Mouse (Mus musculus): Measurements from ENCODE around the gene Myo3a. TPM values are rescaled to one million over a fixed set of nuclear protein-coding genes. Genes with fewer than 3 reads are reported as not detected.
"Not testable (repeated sequence)": the region's sequence is repeated elsewhere in the genome, so short reads cannot be mapped to it uniquely, and the experiment has no call there.

The Myo3a gene
- total RNA-seq (2021) = not detected
- long read RNA-seq, experiment 1 = 0 reads
- long read RNA-seq, experiment 2 = 0 reads

DNA sequence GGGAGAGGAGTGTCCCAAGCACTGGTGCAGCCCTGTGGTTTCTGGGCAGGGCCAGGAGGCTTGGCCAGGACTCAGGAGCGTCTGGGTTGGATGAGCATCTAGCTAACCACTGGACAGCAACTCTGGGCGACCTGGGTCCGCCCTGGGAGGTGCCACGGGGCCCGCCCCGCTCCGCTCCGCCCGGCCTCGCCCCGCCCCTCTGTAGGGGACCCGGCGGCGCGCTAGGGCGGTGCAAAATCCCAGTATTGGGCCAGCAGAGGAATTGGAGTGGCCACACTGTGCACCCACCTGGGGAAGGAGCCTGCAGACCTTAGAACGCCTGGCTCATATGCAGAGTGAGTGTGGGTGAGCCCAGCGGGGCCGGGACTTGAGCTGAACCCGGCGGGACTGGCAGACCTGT lies at the start of gene Myo3a:
Gene Myo3a, plus strand, starts transcription at position 196 of the 400 bp plus-strand sequence.
- intact Hi-C loops (cut with DNase I; ENCODE audit: low total_unique reads) = no loop called here
- DNase-seq = no peak

DNA sequence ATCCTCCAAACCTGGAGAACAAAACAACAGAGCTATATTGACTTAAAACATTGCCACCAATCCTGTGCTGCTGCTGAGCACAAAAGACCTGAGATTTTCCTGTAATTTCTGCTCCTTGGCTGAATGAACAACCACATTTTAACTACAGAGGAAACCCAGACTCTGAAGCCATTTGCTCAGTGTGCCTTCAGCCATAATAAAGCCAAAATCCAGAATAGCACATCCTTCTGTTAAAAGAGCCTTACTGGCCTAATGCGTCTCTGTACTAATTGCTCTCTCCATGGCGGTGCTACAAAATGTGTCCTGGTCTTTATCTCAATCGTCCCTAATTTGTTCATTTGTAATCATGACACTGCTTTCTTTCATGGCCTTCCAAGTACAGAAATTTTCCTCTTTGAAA lies 23.2 kb downstream of the Myo3a start:
- no peak for DNase-seq
- intact Hi-C loops (cut with DNase I; ENCODE audit: low total_unique reads) = no loop called here

DNA sequence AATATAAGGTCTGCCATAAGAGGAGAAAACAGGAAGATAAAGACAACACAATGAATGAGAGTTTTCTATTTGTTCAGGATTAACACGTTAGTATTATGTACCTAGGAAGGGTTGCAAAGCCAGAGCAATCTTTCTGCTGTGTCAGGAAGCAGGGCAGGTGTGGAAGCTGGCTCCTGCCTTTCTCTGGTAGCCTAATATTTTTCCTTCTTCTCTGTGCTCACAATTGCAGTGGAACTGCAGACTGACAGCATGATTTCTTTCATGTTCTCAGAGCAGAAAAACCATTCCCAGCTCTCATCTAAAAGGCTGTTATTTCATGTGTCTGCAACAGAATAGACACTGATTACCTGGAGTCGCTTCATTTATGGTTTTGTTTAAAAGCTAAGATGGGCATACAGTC lies 23.7 kb downstream of the Myo3a start:
- intact Hi-C loops (cut with DNase I; ENCODE audit: low total_unique reads) = no loop called here
- DNase-seq = no peak

DNA sequence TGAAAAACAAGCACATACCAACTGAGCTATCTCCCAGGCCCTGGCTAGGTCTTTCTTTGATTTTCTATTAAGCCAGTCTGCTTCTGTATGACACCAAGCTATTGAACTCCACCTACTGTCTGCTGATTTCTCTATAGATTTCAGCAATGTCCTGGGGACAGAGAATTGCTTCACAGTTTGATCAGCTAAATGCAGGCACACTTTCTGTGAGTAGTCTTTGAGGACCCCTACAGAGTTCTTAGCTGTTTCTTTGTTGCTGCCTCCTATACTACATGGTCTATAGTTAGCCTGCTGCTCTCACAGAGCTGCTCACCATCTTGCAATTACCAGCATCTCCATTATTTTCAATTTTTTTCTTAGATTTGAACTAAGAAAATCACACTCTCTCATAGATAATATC lies 28.3 kb downstream of the Myo3a start:
- intact Hi-C loops (cut with DNase I; ENCODE audit: low total_unique reads) = no loop called here
- no peak for DNase-seq

DNA sequence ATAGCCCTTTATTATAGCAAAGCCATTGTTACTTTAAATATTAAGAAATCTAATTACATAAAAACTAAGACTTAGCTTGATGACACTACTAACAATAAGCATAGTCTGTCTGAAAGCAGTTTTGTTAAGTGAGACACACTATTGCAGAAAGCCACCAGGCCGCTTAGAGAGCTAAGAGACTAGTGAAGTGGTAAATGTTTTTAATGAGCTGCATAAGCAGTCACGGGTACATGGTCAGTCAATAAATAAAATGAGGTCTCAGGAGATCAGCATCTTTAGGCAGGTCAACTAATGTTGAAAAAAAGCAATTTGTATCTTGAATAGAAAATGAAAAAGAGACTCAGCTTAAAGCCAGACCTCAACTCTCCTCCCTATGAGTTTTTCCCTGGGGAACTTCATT lies 44.3 kb downstream of the Myo3a start:
- intact Hi-C loops (cut with DNase I; ENCODE audit: low total_unique reads) = no loop called here

DNA sequence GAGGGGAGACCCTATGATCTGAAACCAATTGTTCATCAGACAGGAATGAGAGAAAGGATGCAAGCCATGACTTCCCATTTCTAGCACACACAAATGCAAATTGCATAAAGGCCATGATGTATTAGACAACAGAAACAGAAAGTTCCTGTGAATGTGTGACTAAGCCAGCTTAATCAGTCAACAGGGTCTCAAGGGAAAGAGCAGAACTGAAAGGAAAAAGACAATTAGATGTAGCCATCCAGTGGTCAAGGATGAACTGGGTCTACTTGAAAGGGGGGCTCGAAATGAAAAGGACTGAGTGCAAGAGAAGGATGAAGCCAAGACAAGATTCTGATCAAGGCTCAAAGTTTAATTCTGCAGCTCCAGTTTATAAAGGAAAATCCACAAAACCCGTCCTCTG lies 58.1 kb downstream of the Myo3a start:
- intact Hi-C loops (cut with DNase I; ENCODE audit: low total_unique reads) = no loop called here
- no peak for DNase-seq

More for the DNA sequence above, 44.3 kb downstream of the Myo3a start:
- no peak for DNase-seq

DNA sequence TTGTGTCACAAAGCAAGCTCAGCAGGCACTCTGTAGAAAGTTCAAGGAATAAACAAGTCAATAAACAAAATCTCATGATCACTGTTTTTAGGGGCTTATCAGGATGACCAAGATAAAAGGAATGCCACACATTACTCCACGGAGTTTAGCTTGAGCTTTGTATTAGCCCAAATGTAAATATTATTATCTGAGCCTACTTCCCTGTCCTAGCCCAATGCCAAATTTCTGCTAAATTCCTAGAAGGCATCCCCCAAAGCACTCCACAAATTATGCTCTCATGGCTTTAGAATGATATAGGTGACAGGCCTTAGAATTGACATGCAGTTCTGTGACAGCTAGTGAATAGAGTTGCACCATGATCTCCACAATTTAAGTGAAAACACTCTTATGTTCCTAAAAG lies 58.5 kb downstream of the Myo3a start:
- DNase-seq = no peak
- intact Hi-C loops (cut with DNase I; ENCODE audit: low total_unique reads) = no loop called here

DNA sequence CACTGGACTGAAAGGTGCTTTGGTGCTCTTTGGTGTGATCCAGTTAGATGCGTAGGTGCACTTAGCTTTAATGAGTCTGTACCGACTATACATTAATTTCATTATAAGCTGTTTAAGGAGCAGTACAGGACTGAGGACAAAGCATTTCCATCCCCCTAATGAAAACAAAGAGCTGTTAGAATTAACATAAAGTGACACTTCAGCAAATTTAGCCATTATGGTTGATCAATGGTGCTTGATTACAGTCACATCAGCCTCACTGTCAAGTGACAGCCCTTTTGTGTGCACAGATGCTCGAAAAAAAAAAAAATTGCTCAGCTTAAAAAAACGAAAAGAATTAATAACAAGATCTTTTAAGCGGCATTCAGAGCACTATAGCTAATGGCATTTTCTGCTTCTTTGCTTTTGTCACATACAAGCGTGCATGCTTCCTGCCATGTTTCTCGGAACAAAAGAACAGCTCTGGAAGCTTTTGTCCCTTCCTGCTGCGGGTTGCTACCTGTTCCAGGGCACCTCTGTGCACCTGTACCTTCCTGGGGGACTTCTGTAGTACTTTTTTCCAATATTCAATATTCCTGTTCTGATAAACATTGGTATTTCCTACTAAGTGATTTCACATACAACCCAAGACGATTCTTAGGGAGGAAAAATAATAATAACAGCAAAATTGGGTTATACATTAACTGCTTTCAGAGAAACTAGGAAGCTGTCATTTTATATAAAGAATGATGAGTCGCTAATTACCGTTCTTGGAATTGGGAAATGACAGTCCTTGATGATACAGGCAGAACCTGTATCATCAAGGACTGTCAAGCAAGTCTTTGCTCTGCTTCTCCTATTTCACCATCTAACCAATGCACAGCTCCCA lies 66.5 kb downstream of the Myo3a start:
- no peak for DNase-seq
- intact Hi-C loops (cut with DNase I; ENCODE audit: low total_unique reads) = no loop called here

DNA sequence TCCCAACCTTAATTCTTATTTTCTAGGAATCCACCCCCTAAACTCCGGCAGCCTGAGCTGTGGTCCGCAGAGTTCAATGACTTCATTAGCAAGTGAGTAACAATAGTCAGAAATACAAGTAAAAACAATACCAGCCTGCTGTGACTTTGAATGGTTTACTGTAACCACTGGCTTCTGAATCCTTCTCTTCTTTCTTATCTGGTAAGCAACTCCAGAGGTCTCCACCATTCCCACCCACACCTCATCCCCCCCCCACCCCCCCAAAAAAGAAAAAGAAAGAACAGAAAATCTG lies 67.1 kb downstream of the Myo3a start:
- intact Hi-C loops (cut with DNase I; ENCODE audit: low total_unique reads) = no loop called here
- DNase-seq = no peak

DNA sequence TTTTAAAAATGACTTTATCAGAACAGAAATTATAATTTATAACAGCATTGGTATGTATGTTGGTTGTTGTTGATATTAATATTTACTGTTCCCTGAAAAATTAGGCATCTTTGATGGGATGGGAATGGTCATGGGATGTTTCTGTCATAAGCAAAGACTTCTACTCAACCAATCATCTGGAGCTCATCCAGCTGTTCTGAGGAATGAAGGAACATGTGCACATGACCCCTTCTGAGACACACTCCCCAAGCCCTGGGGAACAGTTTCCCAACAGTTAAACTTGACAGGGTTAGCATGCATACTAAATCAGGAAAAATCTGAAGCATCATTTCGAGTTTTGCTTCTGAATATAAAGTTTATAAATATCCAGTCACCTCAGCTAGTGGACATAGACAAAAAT lies 70.6 kb downstream of the Myo3a start:
- no peak for DNase-seq
- intact Hi-C loops (cut with DNase I; ENCODE audit: low total_unique reads) = no loop called here

DNA sequence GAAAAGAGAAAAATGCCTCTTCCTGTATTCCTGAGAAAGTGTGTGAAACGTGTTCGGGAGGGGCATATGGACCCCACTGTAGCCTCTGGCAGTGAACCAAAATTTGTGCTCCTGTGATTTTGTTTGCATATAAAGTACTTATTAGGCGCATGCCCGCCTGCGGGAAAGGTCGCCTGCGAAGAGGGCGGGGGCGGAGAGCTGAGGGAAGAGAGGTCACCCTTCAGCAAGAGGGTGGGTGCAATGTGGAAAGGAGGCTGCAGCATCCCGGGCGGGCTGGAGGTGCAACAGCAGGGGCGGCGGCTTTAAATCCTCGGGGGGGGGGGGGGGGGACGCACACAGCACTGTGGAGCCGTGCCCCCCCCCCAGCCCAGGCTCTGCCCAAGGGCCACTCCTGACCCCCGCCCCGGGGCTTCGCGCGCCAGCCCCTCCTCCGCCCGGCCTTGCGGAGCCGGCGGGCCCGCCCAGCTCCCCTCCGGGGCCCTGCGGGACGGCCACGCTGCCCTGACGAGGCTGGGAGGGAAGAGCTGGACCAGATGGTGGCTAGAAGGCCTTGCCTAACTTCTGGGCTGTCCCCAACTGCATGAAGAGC lies 111.1 kb downstream of the Myo3a start:
- peak; percentile 12 for DNase-seq
- intact Hi-C loops (cut with DNase I; ENCODE audit: low total_unique reads) = no loop called here

DNA sequence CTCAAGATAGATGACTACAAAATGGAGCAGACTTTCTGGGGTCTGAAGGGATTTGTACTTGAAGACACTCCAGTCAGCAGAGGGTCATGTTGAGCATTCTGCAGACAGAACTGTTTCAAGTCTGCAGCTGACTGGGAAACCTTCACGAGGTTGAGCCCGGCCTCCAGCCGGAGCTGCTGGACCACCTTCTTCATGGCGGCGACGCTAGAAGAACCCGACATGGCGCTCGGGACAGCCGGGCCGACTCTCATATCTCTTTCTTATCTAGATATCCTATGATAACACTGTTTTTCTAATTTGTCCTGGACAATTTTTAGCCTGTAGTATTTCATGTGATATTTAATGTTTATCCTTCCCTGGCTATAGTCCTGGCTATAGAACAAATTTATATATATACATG lies 183.2 kb downstream of the Myo3a start:
- intact Hi-C loops (cut with DNase I; ENCODE audit: low total_unique reads); DNase-seq: not testable (repeated sequence)

DNA sequence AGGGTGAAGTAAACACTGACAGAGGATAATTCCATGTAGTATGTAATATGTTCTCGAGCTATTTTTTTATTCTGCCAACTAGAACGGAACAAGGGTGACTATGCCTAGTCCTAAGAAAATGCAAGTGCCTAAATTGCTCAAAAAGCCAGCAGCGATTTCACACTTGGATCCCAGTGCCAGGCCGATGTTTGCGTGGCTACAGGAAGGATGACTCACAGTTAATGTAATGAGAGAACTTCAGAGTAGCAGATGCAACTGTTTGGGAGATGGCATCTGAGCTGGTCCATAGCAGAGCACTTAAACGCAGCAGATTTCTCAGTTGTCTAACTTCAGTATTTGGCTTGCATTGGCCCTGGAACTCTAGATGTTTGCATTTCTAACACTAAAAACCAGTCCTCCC lies 321.1 kb downstream of the Myo3a start:
- no peak for DNase-seq
- intact Hi-C loops (cut with DNase I; ENCODE audit: low total_unique reads) = no loop called here

DNA sequence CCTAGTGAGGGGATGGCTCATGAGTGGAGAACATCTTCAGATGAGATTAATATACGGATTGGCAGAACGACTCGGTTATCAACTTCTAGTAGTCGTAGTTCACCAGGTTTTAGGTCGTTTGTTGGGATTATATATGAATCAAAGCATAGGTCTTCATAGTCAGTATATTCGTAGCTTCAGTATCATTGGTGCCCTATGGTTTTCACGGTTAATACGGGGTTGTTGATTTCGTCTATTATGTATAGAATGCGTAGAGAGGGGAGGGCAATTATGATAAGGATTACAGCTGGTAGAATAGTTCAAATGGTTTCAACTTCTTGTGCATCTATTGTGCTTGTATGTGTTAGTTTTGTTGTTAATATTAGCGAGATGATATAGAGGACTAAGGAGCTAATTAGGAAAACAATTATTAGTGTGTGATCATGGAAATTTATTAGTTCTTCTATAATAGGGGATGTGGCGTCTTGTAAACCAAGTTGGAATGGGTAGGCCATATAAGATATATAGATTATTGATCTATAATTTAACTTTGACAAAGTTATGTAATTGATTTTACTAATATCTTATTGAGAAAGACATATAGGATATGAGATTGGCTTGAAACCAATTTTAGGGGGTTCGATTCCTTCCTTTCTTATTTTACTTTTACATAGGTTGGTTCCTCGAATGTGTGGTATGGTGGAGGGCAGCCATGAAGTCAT lies 360.3 kb downstream of the Myo3a start:
- intact Hi-C loops (cut with DNase I; ENCODE audit: low total_unique reads); DNase-seq: not testable (repeated sequence)

DNA sequence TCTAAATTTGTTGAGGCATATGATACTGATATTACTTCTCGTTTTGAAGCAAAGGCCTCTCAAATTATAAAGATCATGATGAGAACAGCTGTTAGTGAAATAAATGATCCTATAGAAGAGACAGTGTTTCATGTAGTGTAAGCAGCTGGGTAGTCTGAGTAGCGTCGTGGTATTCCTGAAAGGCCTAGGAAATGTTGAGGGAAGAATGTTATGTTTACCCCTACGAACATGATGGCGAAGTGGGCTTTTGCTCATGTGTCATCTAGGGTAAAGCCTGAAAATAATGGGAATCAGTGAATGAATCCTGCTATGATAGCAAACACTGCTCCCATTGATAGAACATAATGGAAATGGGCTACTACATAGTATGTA lies 360.9 kb downstream of the Myo3a start:
- DNase-seq; intact Hi-C loops (cut with DNase I; ENCODE audit: low total_unique reads): not testable (repeated sequence)

DNA sequence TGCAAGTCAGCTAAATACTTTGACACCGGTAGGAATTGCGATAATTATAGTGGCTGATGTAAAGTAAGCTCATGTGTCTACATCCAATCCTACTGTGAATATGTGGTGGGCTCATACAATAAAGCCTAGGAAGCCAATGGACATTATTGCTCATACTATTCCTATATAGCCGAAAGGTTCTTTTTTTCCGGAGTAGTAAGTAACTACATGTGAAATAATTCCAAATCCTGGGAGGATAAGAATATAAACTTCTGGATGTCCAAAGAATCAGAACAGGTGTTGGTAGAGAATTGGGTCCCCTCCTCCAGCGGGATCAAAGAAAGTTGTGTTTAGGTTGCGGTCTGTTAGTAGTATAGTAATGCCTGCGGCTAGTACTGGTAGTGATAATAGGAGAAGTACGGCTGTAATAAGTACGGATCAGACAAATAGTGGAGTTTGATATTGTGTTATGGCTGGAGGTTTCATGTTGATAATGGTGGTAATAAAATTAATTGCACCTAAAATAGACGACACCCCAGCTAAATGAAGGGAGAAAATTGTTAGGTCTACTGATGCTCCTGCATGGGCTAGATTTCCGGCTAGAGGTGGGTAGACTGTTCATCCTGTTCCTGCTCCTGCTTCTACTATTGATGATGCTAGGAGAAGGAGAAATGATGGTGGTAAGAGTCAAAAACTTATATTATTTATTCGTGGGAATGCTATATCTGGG lies 361.5 kb downstream of the Myo3a start:
- DNase-seq; intact Hi-C loops (cut with DNase I; ENCODE audit: low total_unique reads): not testable (repeated sequence)

DNA sequence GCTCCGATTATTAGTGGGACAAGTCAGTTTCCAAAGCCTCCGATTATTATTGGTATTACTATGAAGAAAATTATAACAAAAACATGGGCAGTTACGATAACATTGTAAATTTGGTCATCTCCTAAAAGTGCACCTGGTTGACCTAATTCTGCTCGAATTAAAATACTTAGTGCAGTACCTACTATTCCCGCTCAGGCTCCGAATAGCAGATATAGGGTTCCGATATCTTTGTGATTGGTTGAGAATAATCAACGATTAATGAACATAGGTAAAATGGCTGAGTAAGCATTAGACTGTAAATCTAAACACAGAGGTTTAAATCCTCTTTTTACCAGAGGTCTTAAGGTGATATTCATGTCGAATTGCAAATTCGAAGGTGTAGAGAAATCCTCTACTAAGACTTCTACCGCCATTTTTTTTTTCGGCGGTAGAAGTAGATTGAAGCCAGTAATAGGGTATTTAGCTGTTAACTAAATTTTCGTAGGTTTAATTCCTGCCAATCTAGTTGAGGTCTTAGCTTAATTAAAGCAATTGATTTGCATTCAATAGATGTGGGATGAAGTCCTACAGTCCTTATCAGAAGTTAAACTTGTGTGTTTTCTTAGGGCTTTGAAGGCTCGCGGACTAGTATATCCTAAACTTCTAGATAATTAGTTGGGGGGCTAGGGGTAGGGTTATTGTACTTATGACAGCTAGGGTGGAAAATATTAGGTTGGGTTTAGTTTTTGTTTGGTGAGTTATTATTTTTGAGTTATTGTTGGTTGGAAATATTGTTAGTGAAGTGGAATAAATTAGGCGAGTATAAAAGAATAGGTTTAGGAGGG lies 362.3 kb downstream of the Myo3a start:
- intact Hi-C loops (cut with DNase I; ENCODE audit: low total_unique reads); DNase-seq: not testable (repeated sequence)

DNA sequence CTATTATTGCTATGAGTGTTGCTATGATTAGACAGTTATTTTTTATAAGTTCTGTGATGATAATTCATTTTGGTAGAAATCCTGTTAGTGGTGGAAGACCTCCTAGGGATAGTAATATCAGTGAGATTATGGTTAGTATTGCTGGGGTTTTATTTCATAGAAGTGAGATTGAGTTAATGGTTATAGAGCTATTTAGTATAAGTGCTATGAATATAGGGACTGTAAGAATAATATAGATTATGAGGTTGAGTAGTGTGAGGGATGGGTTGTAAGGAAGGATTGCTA lies 362.8 kb downstream of the Myo3a start:
- no peak for DNase-seq
- intact Hi-C loops (cut with DNase I; ENCODE audit: low total_unique reads) = no loop called here

DNA sequence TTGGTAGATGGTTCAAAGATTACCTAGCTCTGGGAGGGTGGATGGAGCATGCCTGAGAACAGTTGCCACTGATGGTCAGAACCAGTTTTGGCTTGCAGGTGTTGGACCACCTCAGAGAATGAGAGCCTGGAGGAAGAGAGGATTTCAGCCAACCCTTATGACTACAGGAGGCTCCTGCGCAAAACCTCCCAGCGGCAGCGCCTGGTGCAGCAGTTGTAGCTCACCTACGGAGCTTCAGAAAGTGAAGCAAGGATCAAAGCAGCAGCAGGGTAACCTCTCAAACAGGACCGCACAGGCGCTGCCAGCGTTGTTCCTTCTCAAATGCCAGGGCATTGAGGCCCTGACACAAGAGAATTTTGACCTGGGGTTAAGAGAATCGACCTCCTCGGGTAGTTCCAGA lies 390.6 kb downstream of the Myo3a start:
- DNase-seq = no peak
- intact Hi-C loops (cut with DNase I; ENCODE audit: low total_unique reads) = no loop called here

DNA sequence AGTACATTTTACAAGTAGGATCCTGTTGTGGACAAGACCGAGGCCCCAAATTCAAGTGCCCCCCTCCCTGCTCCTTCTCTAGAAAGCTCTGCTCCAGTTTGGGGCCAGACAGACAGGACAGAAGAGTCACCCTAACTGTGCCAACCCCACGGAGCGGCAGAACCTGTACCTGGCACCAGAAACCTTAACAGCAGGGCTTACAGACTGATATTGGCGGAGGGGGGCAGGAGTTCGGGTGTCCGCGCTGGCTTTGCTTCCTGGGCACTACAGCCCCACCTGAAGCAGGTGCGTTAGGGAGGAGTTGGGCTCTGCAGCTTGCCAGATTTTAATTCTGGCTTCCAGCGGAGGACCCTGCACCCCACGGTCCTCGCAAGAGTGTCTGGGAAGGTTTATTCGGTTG lies 392.1 kb downstream of the Myo3a start:
- intact Hi-C loops (cut with DNase I; ENCODE audit: low total_unique reads) = no loop called here
- no peak for DNase-seq
